Mouse (Mus musculus) lung, embryonic 14.5 days (tissue): ENCODE results near the gene Smyd2. TPM values are rescaled to one million over a fixed set of nuclear protein-coding genes. Genes with fewer than 3 reads are reported as not detected.

Source experiments
- ATAC-seq: fragments of 200-750 bp; cut with Nextera tagmentation; 2 replicates; pipeline ENCODE4 v1.8.0; 2017; ENCODE audit warnings: mild to moderate bottlenecking, moderate TSS enrichment, moderate library complexity; ENCODE audit not compliant: insufficient read depth
- DNase-seq: peaks from one replicate; pipeline ENCODE4 v3.0.0-alpha.2; 2015
- H3K27ac ChIP-seq: fragments of 300-500 bp; sonication (generic); 2 replicates; pipeline ENCODE4 v1.5.1; 2014; ENCODE audit warnings: low read depth, mild to moderate bottlenecking, moderate library complexity
- H3K27me3 ChIP-seq: fragments of 300-500 bp; sonication (generic); 2 replicates; pipeline ENCODE4 v1.6.1; 2014; ENCODE audit warnings: low read length, control low read depth; ENCODE audit not compliant: insufficient read depth
- H3K36me3 ChIP-seq: fragments of 300-500 bp; sonication (generic); 2 replicates; pipeline ENCODE4 v1.6.1; 2014; ENCODE audit warnings: control low read depth; ENCODE audit not compliant: insufficient read depth
- H3K4me1 ChIP-seq: fragments of 300-500 bp; sonication (generic); 2 replicates; pipeline ENCODE4 v1.6.1; 2014; ENCODE audit warnings: antibody characterized with exemption, control low read depth; ENCODE audit not compliant: insufficient read depth
- H3K4me2 ChIP-seq: fragments of 300-500 bp; sonication (generic); 2 replicates; pipeline ENCODE4 v1.6.1; 2014; ENCODE audit warnings: mild to moderate bottlenecking
- H3K4me3 ChIP-seq: fragments of 300-500 bp; sonication (generic); 2 replicates; pipeline ENCODE4 v1.5.1; 2014; ENCODE audit warnings: low read depth, low read length
- H3K9ac ChIP-seq: fragments of 300-500 bp; sonication (generic); 2 replicates; pipeline ENCODE4 v1.6.1; 2014
- H3K9me3 ChIP-seq: fragments of 300-500 bp; sonication (generic); 2 replicates; pipeline ENCODE4 v1.6.1; 2016; ENCODE audit warnings: low read depth, low read length, control low read depth
- CTCF ChIP-seq: IDR thresholded peaks from 2 replicates; pipeline ENCODE4 v1.5.1; 2016; ENCODE audit warnings: antibody characterized with exemption, low read depth
- WGBS: fragments of 180-500 bp; shearing (Covaris S2); extraction: QIAGEN DNeasy Blood & Tissue Kit; methylation state at CpG from one replicate; pipeline ENCODE4 v1.1.7; 2014; 5-methylcytosine and 5-hydroxymethylcytosine counted together
- polyA plus RNA-seq: library from polyadenylated mRNA; unstranded; fragments of >200 nt; fragmentation: Nextera tagmentation; extraction: Ambion mirVana; gene quantifications from 2 replicates; pipeline ENCODE4 v1.2.1, GENCODE M21; 2014

The Smyd2 gene
- polyA plus RNA-seq, 1 experiment from 2014 or later = 115 TPM

DNA sequence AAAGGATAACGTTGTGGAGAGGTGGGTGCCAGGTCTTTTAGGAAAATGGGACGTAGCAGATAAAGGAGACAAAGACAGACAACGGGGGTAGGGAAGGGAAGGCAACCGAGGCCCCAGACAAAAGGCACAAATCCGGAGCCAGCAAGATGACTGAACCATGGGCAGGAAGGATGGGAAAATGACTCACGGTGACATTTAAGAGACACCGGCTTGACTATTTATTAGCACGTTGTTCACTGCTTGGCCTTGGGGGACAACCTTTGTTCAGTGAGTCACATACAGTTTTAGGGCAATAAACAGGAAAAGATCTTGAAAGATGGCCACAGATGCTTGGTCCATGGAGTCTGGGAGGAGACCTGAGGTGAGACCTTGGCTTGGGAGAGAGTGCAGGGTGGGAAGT is 24.0 kb upstream of the Smyd2 start:
- TF ChIP-seq CTCF = no peak
- WGBS = 77% methylated on average over 8 of the region's 8 CpGs
- no peak for ATAC-seq

GRCm38 (mm10) chr1:189941786-189942185 is 19.6 kb upstream of the Smyd2 start:
- ATAC-seq (no peak), DNase-seq (no peak)
- no peak for TF ChIP-seq CTCF
- H3K36me3 ChIP-seq = no peaks in the 10 kb centered on the region
- no peak overlapping the region for H3K4me3 ChIP-seq
- H3K27ac ChIP-seq = no peak overlapping the region
- no peaks in the 10 kb centered on the region for H3K9me3 ChIP-seq
- no peak overlapping the region for H3K9ac ChIP-seq
- no peak overlapping the region for H3K4me2 ChIP-seq
- WGBS = 84% methylated on average over 5 of the region's 5 CpGs
- H3K4me1 ChIP-seq = no peaks in the 10 kb centered on the region
- no peaks in the 10 kb centered on the region for H3K27me3 ChIP-seq

More for the DNA sequence above, 24.0 kb upstream of the Smyd2 start:
- Histone ChIP-seq H3K4me3 (no peak overlapping the region), H3K9me3 (no peaks in the 10 kb centered on the region), H3K27ac (no peak overlapping the region), H3K36me3 (no peaks in the 10 kb centered on the region), H3K4me2 (no peak overlapping the region), H3K9ac (no peak overlapping the region), H3K27me3 (no peaks in the 10 kb centered on the region), H3K4me1 (no peaks in the 10 kb centered on the region)
- DNase-seq = no peak

- H3K27me3 ChIP-seq = no peaks in the 10 kb centered on the region
- ATAC-seq = no peak
- H3K36me3 ChIP-seq = no peaks in the 10 kb centered on the region
- no peak overlapping the region for H3K27ac ChIP-seq
- TF ChIP-seq CTCF = no peak
- no peak overlapping the region for H3K4me3 ChIP-seq
- no peaks in the 10 kb centered on the region for H3K9me3 ChIP-seq
- no peak overlapping the region for H3K4me2 ChIP-seq
- no peaks in the 10 kb centered on the region for H3K4me1 ChIP-seq
- no peak overlapping the region for H3K9ac ChIP-seq
- DNase-seq = no peak
- WGBS = 63% methylated on average over 10 of the region's 10 CpGs
Observed at GRCm38 (mm10) chr1:189936436-189937105, 14.4 kb upstream of the Smyd2 start.

GRCm38 (mm10) chr1:189933480-189934202 is 11.5 kb upstream of the Smyd2 start:
- Histone ChIP-seq H3K9me3 (no peaks in the 10 kb centered on the region), H3K27me3 (no peaks in the 10 kb centered on the region), H3K4me2 (no peak overlapping the region), H3K36me3 (no peaks in the 10 kb centered on the region), H3K27ac (no peak overlapping the region), H3K4me3 (no peak overlapping the region), H3K9ac (no peak overlapping the region), H3K4me1 (no peaks in the 10 kb centered on the region)
- no peak for TF ChIP-seq CTCF
- WGBS = 60% methylated on average over 9 of the region's 9 CpGs
- ATAC-seq (no peak), DNase-seq (peak; percentile 18)

DNA sequence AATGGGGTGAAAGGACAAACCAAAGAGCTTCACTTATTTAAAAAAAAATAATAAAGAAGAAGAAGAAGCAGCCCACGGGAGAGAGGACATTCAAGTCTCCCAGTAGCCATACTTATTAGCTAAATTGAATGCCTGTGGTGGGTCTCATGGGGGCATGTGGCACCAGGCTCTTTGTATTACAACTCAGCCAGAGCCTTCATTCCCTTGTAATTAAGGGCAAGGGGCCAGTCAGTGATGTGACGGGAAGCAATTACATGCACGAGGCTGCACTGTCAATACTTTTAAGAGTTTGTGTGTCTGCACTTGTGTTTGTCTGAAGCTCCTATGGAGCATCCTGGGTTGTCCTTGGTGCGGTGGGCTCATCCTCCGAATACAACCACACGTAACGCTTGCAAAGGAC is 10.8 kb upstream of the Smyd2 start:
- no peak overlapping the region for H3K4me3 ChIP-seq
- no peaks in the 10 kb centered on the region for H3K27me3 ChIP-seq
- H3K9me3 ChIP-seq = no peaks in the 10 kb centered on the region
- no peaks in the 10 kb centered on the region for H3K4me1 ChIP-seq
- no peak for TF ChIP-seq CTCF
- no peak overlapping the region for H3K27ac ChIP-seq
- ATAC-seq = no peak
- no peaks in the 10 kb centered on the region for H3K36me3 ChIP-seq
- no peak for DNase-seq
- no peak overlapping the region for H3K9ac ChIP-seq
- 83% methylated on average over 7 of the region's 7 CpGs for WGBS
- no peak overlapping the region for H3K4me2 ChIP-seq

DNA sequence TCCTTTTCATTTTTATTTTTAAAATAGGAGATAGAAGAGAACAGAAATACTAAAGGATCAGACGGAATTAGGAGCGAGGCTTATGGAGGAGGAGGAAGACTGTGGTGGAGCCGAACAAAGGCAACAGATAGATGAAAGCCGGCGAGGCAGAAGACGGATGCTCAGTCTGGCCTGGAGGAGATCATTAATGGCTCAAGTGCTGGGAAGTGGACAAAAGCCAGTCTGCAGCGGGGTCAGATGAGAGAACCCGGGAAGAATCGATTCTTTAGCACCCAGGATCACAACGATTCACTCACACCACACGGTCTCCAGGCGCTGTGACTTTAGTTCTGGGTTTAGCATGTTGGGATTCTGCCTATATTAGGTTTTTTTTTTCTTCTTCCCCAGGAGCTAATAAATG is 10.0 kb upstream of the Smyd2 start:
- H3K9me3 ChIP-seq = no peaks in the 10 kb centered on the region
- H3K9ac ChIP-seq = no peak overlapping the region
- H3K36me3 ChIP-seq = no peaks in the 10 kb centered on the region
- ATAC-seq = no peak
- DNase-seq = no peak
- WGBS = 82% methylated on average over 12 of the region's 12 CpGs
- no peaks in the 10 kb centered on the region for H3K27me3 ChIP-seq
- TF ChIP-seq CTCF = no peak
- no peak overlapping the region for H3K4me2 ChIP-seq
- no peaks in the 10 kb centered on the region for H3K4me1 ChIP-seq
- H3K27ac ChIP-seq = no peak overlapping the region
- no peak overlapping the region for H3K4me3 ChIP-seq

- Histone ChIP-seq H3K9ac (no peak overlapping the region), H3K4me3 (no peak overlapping the region), H3K36me3 (no peaks in the 10 kb centered on the region), H3K27me3 (no peaks in the 10 kb centered on the region), H3K4me1 (no peaks in the 10 kb centered on the region), H3K9me3 (no peaks in the 10 kb centered on the region), H3K4me2 (no peak overlapping the region), H3K27ac (no peak overlapping the region)
- no peak for TF ChIP-seq CTCF
- WGBS = 54% methylated on average over 4 of the region's 4 CpGs
- ATAC-seq = no peak
- DNase-seq = no peak
Observed at GRCm38 (mm10) chr1:189929896-189930295, 7.7 kb upstream of the Smyd2 start.
